Mouse (Mus musculus) midbrain, embryonic 11.5 days (tissue): ENCODE measurements around the gene Cep97. TPM values are rescaled to one million over a fixed set of nuclear protein-coding genes. Genes with fewer than 3 reads are reported as not detected.
"Not testable (repeated sequence)": the region's sequence is repeated elsewhere in the genome, so short reads cannot be mapped to it uniquely, and the experiment has no call there.

Experiments
- ATAC-seq: fragments of 200-750 bp; cut with Nextera tagmentation; 2 replicates; pipeline ENCODE4 v1.8.0; 2017; ENCODE audit warnings: moderate TSS enrichment, moderate library complexity; ENCODE audit not compliant: low FRiP score
- DNase-seq: peaks from one replicate; pipeline ENCODE4 v3.0.0; 2015; ENCODE audit warnings: low spot score; ENCODE audit errors: missing footprints
- H3K27ac ChIP-seq: fragments of 300-500 bp; sonication (generic); 2 replicates; pipeline ENCODE4 v1.5.1; 2014; ENCODE audit warnings: low read depth, low read length
- H3K27me3 ChIP-seq: fragments of 300-500 bp; sonication (generic); 2 replicates; pipeline ENCODE4 v1.6.1; 2014; ENCODE audit warnings: mild to moderate bottlenecking, low read length, moderate library complexity, mixed read lengths; ENCODE audit not compliant: control insufficient read depth, insufficient read depth
- H3K36me3 ChIP-seq: fragments of 300-500 bp; sonication (generic); 2 replicates; pipeline ENCODE4 v1.6.1; 2014; ENCODE audit warnings: mild to moderate bottlenecking, low read length, moderate library complexity, mixed read lengths; ENCODE audit not compliant: control insufficient read depth, insufficient read depth
- H3K4me1 ChIP-seq: fragments of 300-500 bp; sonication (generic); 2 replicates; pipeline ENCODE4 v1.6.1; 2014; ENCODE audit warnings: low read length; ENCODE audit not compliant: control insufficient read depth, insufficient read depth
- H3K4me2 ChIP-seq: fragments of 300-500 bp; sonication (generic); 2 replicates; pipeline ENCODE4 v1.6.1; 2014; ENCODE audit warnings: mild to moderate bottlenecking, moderate library complexity
- H3K4me3 ChIP-seq: fragments of 300-500 bp; sonication (generic); 2 replicates; pipeline ENCODE4 v1.5.1; 2014; ENCODE audit warnings: low read depth, low read length
- H3K9ac ChIP-seq: fragments of 300-500 bp; sonication (generic); 2 replicates; pipeline ENCODE4 v1.6.1; 2014; ENCODE audit warnings: low read length
- H3K9me3 ChIP-seq: fragments of 300-500 bp; sonication (generic); 2 replicates; pipeline ENCODE4 v1.6.1; 2016; ENCODE audit warnings: low read length; ENCODE audit not compliant: control insufficient read depth
- WGBS: fragments of 180-500 bp; shearing (Covaris S2); extraction: QIAGEN DNeasy Blood & Tissue Kit; methylation state at CpG from one replicate; pipeline ENCODE4 v1.1.7; 2014; 5-methylcytosine and 5-hydroxymethylcytosine counted together
- polyA plus RNA-seq: library from polyadenylated mRNA; unstranded; fragments of >200 nt; fragmentation: Nextera tagmentation; extraction: Ambion mirVana; gene quantifications from 2 replicates; pipeline ENCODE4 v1.2.1, GENCODE M21; 2014

Cep97 gene
- polyA plus RNA-seq, 1 experiment from 2014 or later: 18.3 TPM

- no peak overlapping the region for H3K27ac ChIP-seq
- peak; percentile 59 for ATAC-seq
- H3K4me1 ChIP-seq: no peaks in the 10 kb centered on the region
- no peak overlapping the region for H3K4me3 ChIP-seq
- H3K36me3 ChIP-seq: no peaks in the 10 kb centered on the region; the same call in 1 of the 2 replicates
- no peak for DNase-seq
- 68% methylated on average over 7 of the region's 7 CpGs for WGBS
- H3K9ac ChIP-seq: no peak overlapping the region
- H3K27me3 ChIP-seq: no peaks in the 10 kb centered on the region
- no peaks in the 10 kb centered on the region for H3K9me3 ChIP-seq
- H3K4me2 ChIP-seq: no peak overlapping the region
These were observed 46.7 kb downstream of the Cep97 start for GRCm38 (mm10) chr16:55887814-55888583.

- H3K9me3 ChIP-seq: no peaks in the 10 kb centered on the region
- H3K9ac ChIP-seq: no peak overlapping the region
- H3K27ac ChIP-seq: no peak overlapping the region
- no peaks in the 10 kb centered on the region for H3K27me3 ChIP-seq
- no peak overlapping the region for H3K4me3 ChIP-seq
- DNase-seq (peak; percentile 17), ATAC-seq (no peak)
- no peak overlapping the region for H3K4me2 ChIP-seq
- no peaks in the 10 kb centered on the region; the same call in 1 of the 2 replicates for H3K36me3 ChIP-seq
- H3K4me1 ChIP-seq: no peaks in the 10 kb centered on the region
- 82% methylated on average over 11 of the region's 11 CpGs for WGBS
These were observed 50.4 kb downstream of the Cep97 start for GRCm38 (mm10) chr16:55884246-55884645.

- Histone ChIP-seq H3K4me1 (no peaks in the 10 kb centered on the region), H3K9ac (no peak overlapping the region), H3K4me3 (no peak overlapping the region), H3K4me2 (no peak overlapping the region), H3K36me3 (no peaks in the 10 kb centered on the region), H3K27ac (no peak overlapping the region), H3K27me3 (no peaks in the 10 kb centered on the region), H3K9me3 (no peaks in the 10 kb centered on the region)
- peak; percentile 6 for DNase-seq
- 89% methylated on average over 6 of the region's 6 CpGs for WGBS
- ATAC-seq: no peak
These were observed 58.6 kb downstream of the Cep97 start for GRCm38 (mm10) chr16:55876025-55876424.

GRCm38 (mm10) chr16:55863832-55864231 is 70.8 kb downstream of the Cep97 start:
- Histone ChIP-seq H3K27ac (no peak overlapping the region), H3K4me3 (no peak overlapping the region), H3K27me3 (no peaks in the 10 kb centered on the region), H3K4me2 (no peak overlapping the region), H3K9ac (no peak overlapping the region), H3K36me3 (no peaks in the 10 kb centered on the region), H3K4me1 (no peaks in the 10 kb centered on the region), H3K9me3 (no peaks in the 10 kb centered on the region)
- ATAC-seq: no peak
- DNase-seq: peak; percentile 23
- 72% methylated on average over 4 of the region's 4 CpGs for WGBS

- H3K4me2 ChIP-seq: no peak overlapping the region
- no peaks in the 10 kb centered on the region for H3K36me3 ChIP-seq
- H3K27me3 ChIP-seq: no peaks in the 10 kb centered on the region
- DNase-seq (peak; percentile 95), ATAC-seq (peak; percentile 65)
- no peak overlapping the region for H3K4me3 ChIP-seq
- H3K4me1 ChIP-seq: no peaks in the 10 kb centered on the region
- H3K27ac ChIP-seq: no peak overlapping the region
- H3K9ac ChIP-seq: no peak overlapping the region
- no peaks in the 10 kb centered on the region for H3K9me3 ChIP-seq
- 29% methylated on average over 7 of the region's 7 CpGs for WGBS
These were observed 71.4 kb downstream of the Cep97 start for GRCm38 (mm10) chr16:55863149-55863815.

GRCm38 (mm10) chr16:55861104-55861503 is 73.6 kb downstream of the Cep97 start:
- no peak for ATAC-seq
- Histone ChIP-seq H3K4me3 (no peak overlapping the region), H3K27me3 (no peaks in the 10 kb centered on the region), H3K9ac (no peak overlapping the region), H3K36me3 (no peaks in the 10 kb centered on the region; the same call in 1 of the 2 replicates), H3K27ac (no peak overlapping the region), H3K4me1 (no peaks in the 10 kb centered on the region), H3K4me2 (no peak overlapping the region), H3K9me3 (no peaks in the 10 kb centered on the region)
- WGBS: 88% methylated on average over 3 of the region's 3 CpGs
- peak; percentile 8 for DNase-seq

- H3K36me3 ChIP-seq, H3K4me3 ChIP-seq, H3K4me2 ChIP-seq, ATAC-seq, H3K4me1 ChIP-seq, H3K27ac ChIP-seq, H3K27me3 ChIP-seq, H3K9me3 ChIP-seq, H3K9ac ChIP-seq: not testable (repeated sequence)
- 93% methylated on average over 4 of the region's 4 CpGs for WGBS
- DNase-seq: peak; percentile 85
These were observed 75.2 kb downstream of the Cep97 start for GRCm38 (mm10) chr16:55859421-55859820.

- DNase-seq (peak; percentile 89), ATAC-seq (peak; percentile 64; the same call in 1 of the 2 replicates)
- Histone ChIP-seq H3K36me3 (no peaks in the 10 kb centered on the region; the same call in 1 of the 2 replicates), H3K4me1 (no peaks in the 10 kb centered on the region), H3K27me3 (no peaks in the 10 kb centered on the region), H3K4me3 (no peak overlapping the region), H3K9me3 (no peaks in the 10 kb centered on the region), H3K4me2 (no peak overlapping the region), H3K9ac (no peak overlapping the region), H3K27ac (no peak overlapping the region)
- 63% methylated on average over 6 of the region's 6 CpGs for WGBS
These were observed 76.2 kb downstream of the Cep97 start for GRCm38 (mm10) chr16:55858465-55858864.
